Mouse (Mus musculus) thymus, adult 2 months (tissue): ENCODE results near the gene Iqcg.

Experiments
- CTCF ChIP-seq: fragments of 200-500 bp; IDR thresholded peaks from 2 replicates; pipeline ENCODE4 v1.5.1; 2012; ENCODE audit warnings: mild to moderate bottlenecking, control low read depth, low read length, moderate library complexity, borderline replicate concordance; ENCODE audit not compliant: control insufficient read depth, poor library complexity, insufficient read depth; ENCODE audit errors: extremely low read depth
- POLR2A ChIP-seq: fragments of 200-500 bp; IDR thresholded peaks from 2 replicates; pipeline ENCODE4 v1.6.1; 2012; ENCODE audit warnings: mild to moderate bottlenecking, low read length, control low read depth, moderate library complexity; ENCODE audit not compliant: control insufficient read depth, poor library complexity, insufficient read depth; ENCODE audit errors: extremely low read depth

- TF ChIP-seq POLR2A (no peak), CTCF (no peak)
These were observed 29.6 kb upstream of the Iqcg start for GRCm38 (mm10) chr16:33085666-33086065.
